Mouse (Mus musculus) heart, embryonic 14.5 days (tissue): ENCODE measurements around the gene Zfp654. TPM values are rescaled to one million over a fixed set of nuclear protein-coding genes. Genes with fewer than 3 reads are reported as not detected.

ENCODE experiments used
- ATAC-seq: fragments of 200-750 bp; cut with Nextera tagmentation; 2 replicates; pipeline ENCODE4 v1.8.0; 2017; ENCODE audit warnings: low read depth, moderate TSS enrichment; ENCODE audit not compliant: insufficient number of reproducible peaks, insufficient read depth, low FRiP score
- H3K27ac ChIP-seq, 2 experiments: fragments of 200-500 bp in 1 of 2; fragments of 300-500 bp in 1 of 2; sonication (generic) in 1 of 2; replicated peaks in 1 of 2; 2 replicates each; pipeline ENCODE4 v1.5.1; 2012 to 2014; ENCODE audit warnings: low read depth in 2 of 2, low read length in 2 of 2, control low read depth in 1 of 2, mild to moderate bottlenecking in 1 of 2, mixed read lengths in 1 of 2; ENCODE audit not compliant: control insufficient read depth in 1 of 2, insufficient read depth in 1 of 2
- H3K27me3 ChIP-seq: fragments of 300-500 bp; sonication (generic); 2 replicates; pipeline ENCODE4 v1.6.1; 2014; ENCODE audit warnings: mild to moderate bottlenecking, low read length, control low read depth; ENCODE audit not compliant: control insufficient read depth, insufficient read depth
- H3K36me3 ChIP-seq: fragments of 300-500 bp; sonication (generic); 2 replicates; pipeline ENCODE4 v1.6.1; 2014; ENCODE audit warnings: mild to moderate bottlenecking, control low read depth, low read length, mixed read lengths; ENCODE audit not compliant: control insufficient read depth, insufficient read depth
- H3K4me1 ChIP-seq, 2 experiments: fragments of 200-500 bp in 1 of 2; fragments of 300-500 bp in 1 of 2; sonication (generic) in 1 of 2; 2 replicates each; pipeline ENCODE4 v1.6.1; 2012 to 2014; ENCODE audit warnings: low read length in 2 of 2, control low read depth in 1 of 2, mixed read lengths in 1 of 2; ENCODE audit not compliant: control insufficient read depth in 2 of 2, insufficient read depth in 2 of 2
- H3K4me2 ChIP-seq: fragments of 300-500 bp; sonication (generic); 2 replicates; pipeline ENCODE4 v1.6.1; 2014; ENCODE audit warnings: mild to moderate bottlenecking, low read length
- H3K4me3 ChIP-seq, 2 experiments: fragments of 200-500 bp in 1 of 2; fragments of 300-500 bp in 1 of 2; sonication (generic) in 1 of 2; 2 replicates each; pipeline ENCODE4 v1.5.1; 2012 to 2014; ENCODE audit warnings: low read length in 2 of 2, mild to moderate bottlenecking in 2 of 2, control low read depth in 1 of 2, low read depth in 1 of 2, moderate library complexity in 1 of 2; ENCODE audit not compliant: control insufficient read depth in 1 of 2, insufficient read depth in 1 of 2
- H3K9ac ChIP-seq: fragments of 300-500 bp; sonication (generic); 2 replicates; pipeline ENCODE4 v1.6.1; 2014; ENCODE audit warnings: mild to moderate bottlenecking, low read length
- H3K9me3 ChIP-seq: fragments of 300-500 bp; sonication (generic); 2 replicates; pipeline ENCODE4 v1.6.1; 2016; ENCODE audit warnings: low read length, control low read depth; ENCODE audit not compliant: control insufficient read depth
- WGBS: fragments of 180-500 bp; shearing (Covaris S2); extraction: QIAGEN DNeasy Blood & Tissue Kit; methylation state at CpG from one replicate; pipeline ENCODE4 v1.1.7; 2014; 5-methylcytosine and 5-hydroxymethylcytosine counted together
- polyA plus RNA-seq: library from polyadenylated mRNA; unstranded; fragments of >200 nt; fragmentation: Nextera tagmentation; extraction: Ambion mirVana; gene quantifications from 2 replicates; pipeline ENCODE4 v1.2.1, GENCODE M21; 2014

Zfp654 gene
- polyA plus RNA-seq, 1 experiment from 2014 or later = 9.0 TPM

DNA sequence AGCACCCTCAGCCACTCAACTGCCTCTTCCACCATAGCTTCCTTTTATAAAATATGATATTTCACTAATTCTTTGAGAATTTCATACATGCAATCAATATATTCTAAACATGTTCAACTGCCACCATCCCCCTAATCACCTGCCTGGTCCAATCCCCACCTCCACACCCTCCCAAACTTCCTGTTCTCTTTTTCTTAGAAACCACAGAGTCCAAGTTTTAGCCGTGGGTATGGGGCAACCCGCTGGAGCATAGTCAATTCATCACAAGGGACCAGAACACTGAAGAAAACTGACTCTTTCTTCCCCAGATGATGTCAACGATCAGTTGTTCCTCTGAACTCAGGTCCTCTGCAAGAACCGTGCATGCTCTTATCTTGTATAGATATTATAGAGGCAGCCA is 106.4 kb downstream of the Zfp654 start:
- H3K27ac ChIP-seq = no peak overlapping the region
- H3K4me3 ChIP-seq = no peak overlapping the region
- 69% methylated on average over 4 of the region's 4 CpGs for WGBS
- no peak overlapping the region for H3K9ac ChIP-seq
- no peaks in the 10 kb centered on the region for H3K4me1 ChIP-seq
- H3K27me3 ChIP-seq = no peaks in the 10 kb centered on the region
- H3K9me3 ChIP-seq = no peaks in the 10 kb centered on the region
- ATAC-seq = no peak
- no peak overlapping the region for H3K4me2 ChIP-seq
- H3K36me3 ChIP-seq = no peaks in the 10 kb centered on the region

DNA sequence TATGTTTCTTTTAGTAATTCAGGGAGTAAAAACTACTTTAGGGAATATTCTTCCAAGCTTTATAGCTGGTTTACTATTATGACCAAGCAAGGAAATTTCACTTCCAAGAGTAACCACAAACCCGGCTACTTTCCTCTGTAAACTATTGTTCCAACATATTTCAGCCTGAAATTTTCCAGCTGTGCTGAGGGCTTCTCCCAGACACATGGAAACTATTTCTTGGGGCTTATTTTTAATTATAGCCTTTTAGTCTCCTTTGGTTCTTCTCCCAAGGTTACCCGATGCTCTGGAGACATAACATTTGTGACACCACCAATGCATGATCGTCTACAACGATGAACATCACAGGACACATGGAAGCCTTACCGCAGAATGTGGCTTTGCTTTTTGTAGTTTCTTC is 114.2 kb downstream of the Zfp654 start:
- no peak overlapping the region for H3K4me3 ChIP-seq
- H3K27me3 ChIP-seq = no peaks in the 10 kb centered on the region
- 88% methylated on average over 5 of the region's 5 CpGs for WGBS
- H3K4me1 ChIP-seq = no peaks in the 10 kb centered on the region
- ATAC-seq = no peak
- no peaks in the 10 kb centered on the region for H3K36me3 ChIP-seq
- H3K27ac ChIP-seq = no peak overlapping the region
- H3K9ac ChIP-seq = no peak overlapping the region
- no peak overlapping the region for H3K4me2 ChIP-seq
- no peaks in the 10 kb centered on the region for H3K9me3 ChIP-seq

Other genes with a start within 250 kb of the Zfp654 start
- not detected in 2 replicates for gene Csnka2ip, start 249.2 kb downstream of the Zfp654 start, polyA plus RNA-seq
- gene 4930453N24Rik, start 80.5 kb downstream of the Zfp654 start, polyA plus RNA-seq = 16.3 and 16.8 TPM in 2 replicates
- 59.1 and 65.2 TPM in 2 replicates for gene Cggbp1, start 344 bp upstream of the Zfp654 start, polyA plus RNA-seq